Mouse (Mus musculus) limb, embryonic 13.5 days (tissue): Measurements from ENCODE around the gene Gm20388. TPM values are rescaled to one million over a fixed set of nuclear protein-coding genes. Genes with fewer than 3 reads are reported as not detected.

ENCODE experiments used
- ATAC-seq: fragments of 200-750 bp; cut with Nextera tagmentation; 2 replicates; pipeline ENCODE4 v1.8.0; 2017; ENCODE audit warnings: low read depth, moderate number of reproducible peaks, moderate TSS enrichment; ENCODE audit not compliant: low FRiP score
- H3K27ac ChIP-seq: fragments of 300-500 bp; sonication (generic); 2 replicates; pipeline ENCODE4 v1.5.1; 2015; ENCODE audit warnings: inconsistent platforms, mild to moderate bottlenecking, moderate library complexity
- H3K27me3 ChIP-seq: fragments of 300-500 bp; sonication (generic); 2 replicates; pipeline ENCODE4 v1.6.1; 2015; ENCODE audit warnings: mild to moderate bottlenecking, inconsistent platforms
- H3K36me3 ChIP-seq: fragments of 300-500 bp; sonication (generic); 2 replicates; pipeline ENCODE4 v1.6.1; 2015; ENCODE audit warnings: inconsistent platforms, mild to moderate bottlenecking, moderate library complexity
- H3K4me1 ChIP-seq: fragments of 300-500 bp; sonication (generic); 2 replicates; pipeline ENCODE4 v1.6.1; 2015; ENCODE audit warnings: inconsistent platforms
- H3K4me2 ChIP-seq: fragments of 300-500 bp; sonication (generic); replicated peaks from 2 replicates; pipeline ENCODE4 v1.6.1; 2015; ENCODE audit warnings: inconsistent platforms, mild to moderate bottlenecking, moderate library complexity
- H3K4me3 ChIP-seq: fragments of 300-500 bp; sonication (generic); 2 replicates; pipeline ENCODE4 v1.5.1; 2015; ENCODE audit warnings: moderate library complexity, mild to moderate bottlenecking, inconsistent platforms
- H3K9ac ChIP-seq: fragments of 300-500 bp; sonication (generic); 2 replicates; pipeline ENCODE4 v1.6.1; 2015; ENCODE audit warnings: mild to moderate bottlenecking, inconsistent platforms
- H3K9me3 ChIP-seq: fragments of 300-500 bp; sonication (generic); 2 replicates; pipeline ENCODE4 v1.6.1; 2016; ENCODE audit warnings: inconsistent platforms
- WGBS: fragments of 180-500 bp; shearing (Covaris S2); methylation state at CpG from one replicate; pipeline ENCODE4 v1.1.7; 2015; 5-methylcytosine and 5-hydroxymethylcytosine counted together
- polyA plus RNA-seq: library from polyadenylated mRNA; unstranded; fragments of >200 nt; fragmentation: Nextera tagmentation; extraction: Ambion mirVana; gene quantifications from 2 replicates; pipeline ENCODE4 v1.2.1, GENCODE M21; 2015

The Gm20388 gene
- polyA plus RNA-seq, 1 experiment from 2014 or later = 7.1 TPM

GRCm38 (mm10) chr8:122311115-122311514 is 2400.5 kb downstream of the Gm20388 start:
- Histone ChIP-seq H3K4me1 (0 out of 2 replicates have a peak, but pooled peaks cover 7% of the 10 kb centered on the region), H3K27me3 (no peaks in the 10 kb centered on the region), H3K9me3 (no peaks in the 10 kb centered on the region), H3K4me2 (no peak overlapping the region), H3K4me3 (no peak overlapping the region), H3K36me3 (peaks cover 4% of the 10 kb centered on the region; the same call in 1 of the 2 replicates), H3K27ac (no peak overlapping the region), H3K9ac (no peak overlapping the region)
- 81% methylated on average over 2 of the region's 2 CpGs for WGBS
- no peak for ATAC-seq

GRCm38 (mm10) chr8:122312553-122312952 is 2401.9 kb downstream of the Gm20388 start:
- no peak for ATAC-seq

GRCm38 (mm10) chr8:122313310-122313709 is 2402.7 kb downstream of the Gm20388 start:
- no peaks in the 10 kb centered on the region for H3K27me3 ChIP-seq
- no peak overlapping the region for H3K9ac ChIP-seq
- H3K36me3 ChIP-seq = no peaks in the 10 kb centered on the region
- ATAC-seq = no peak
- H3K4me3 ChIP-seq = no peak overlapping the region
- no peak overlapping the region for H3K4me2 ChIP-seq
- 64% methylated on average over 12 of the region's 12 CpGs for WGBS
- H3K27ac ChIP-seq = no peak overlapping the region
- 0 out of 2 replicates have a peak, but pooled peaks cover 11% of the 10 kb centered on the region for H3K4me1 ChIP-seq
- no peaks in the 10 kb centered on the region for H3K9me3 ChIP-seq

More at GRCm38 (mm10) chr8:122312553-122312952, 2401.9 kb downstream of the Gm20388 start:
- Histone ChIP-seq H3K27me3 (no peaks in the 10 kb centered on the region), H3K9ac (no peak overlapping the region), H3K4me3 (no peak overlapping the region), H3K27ac (no peak overlapping the region), H3K9me3 (no peaks in the 10 kb centered on the region), H3K4me1 (0 out of 2 replicates have a peak, but pooled peaks cover 9% of the 10 kb centered on the region), H3K36me3 (peaks cover 4% of the 10 kb centered on the region; the same call in 1 of the 2 replicates), H3K4me2 (no peak overlapping the region)
- 80% methylated on average over 2 of the region's 2 CpGs for WGBS

- no peak overlapping the region for H3K27ac ChIP-seq
- H3K4me1 ChIP-seq = 0 out of 2 replicates have a peak, but pooled peaks cover 13% of the 10 kb centered on the region
These were observed 2404.4 kb downstream of the Gm20388 start for GRCm38 (mm10) chr8:122314899-122315496.

GRCm38 (mm10) chr8:122316402-122316801 is 2405.8 kb downstream of the Gm20388 start:
- WGBS = 45% methylated on average over 2 of the region's 2 CpGs
- H3K4me1 ChIP-seq = 0 out of 2 replicates have a peak, but pooled peaks cover 13% of the 10 kb centered on the region
- H3K9me3 ChIP-seq = no peaks in the 10 kb centered on the region
- H3K4me2 ChIP-seq = no peak overlapping the region
- H3K27ac ChIP-seq = no peak overlapping the region
- no peaks in the 10 kb centered on the region for H3K36me3 ChIP-seq
- H3K9ac ChIP-seq = no peak overlapping the region
- no peak for ATAC-seq
- no peak overlapping the region for H3K4me3 ChIP-seq
- no peaks in the 10 kb centered on the region for H3K27me3 ChIP-seq

More at GRCm38 (mm10) chr8:122314899-122315496, 2404.4 kb downstream of the Gm20388 start:
- no peaks in the 10 kb centered on the region for H3K36me3 ChIP-seq
- ATAC-seq = no peak
- H3K27me3 ChIP-seq = no peaks in the 10 kb centered on the region
- H3K4me3 ChIP-seq = no peak overlapping the region
- 52% methylated on average over 13 of the region's 13 CpGs for WGBS
- H3K4me2 ChIP-seq = no peak overlapping the region
- H3K9me3 ChIP-seq = no peaks in the 10 kb centered on the region
- H3K9ac ChIP-seq = no peak overlapping the region

- Histone ChIP-seq H3K27ac (no peak overlapping the region), H3K36me3 (no peaks in the 10 kb centered on the region), H3K9ac (no peak overlapping the region), H3K9me3 (no peaks in the 10 kb centered on the region), H3K27me3 (no peaks in the 10 kb centered on the region), H3K4me2 (no peak overlapping the region), H3K4me1 (0 out of 2 replicates have a peak, but pooled peaks cover 13% of the 10 kb centered on the region), H3K4me3 (no peak overlapping the region)
- ATAC-seq = no peak
- 60% methylated on average over 8 of the region's 8 CpGs for WGBS
These were observed 2407.4 kb downstream of the Gm20388 start for GRCm38 (mm10) chr8:122317918-122318475.

GRCm38 (mm10) chr8:122319045-122319707 is 2408.5 kb downstream of the Gm20388 start:
- no peak overlapping the region for H3K9ac ChIP-seq
- H3K36me3 ChIP-seq = no peaks in the 10 kb centered on the region
- no peak overlapping the region for H3K27ac ChIP-seq
- no peak for ATAC-seq
- H3K4me1 ChIP-seq = 0 out of 2 replicates have a peak, but pooled peaks cover 13% of the 10 kb centered on the region
- no peak overlapping the region for H3K4me3 ChIP-seq
- WGBS = 80% methylated on average over 11 of the region's 11 CpGs
- H3K27me3 ChIP-seq = no peaks in the 10 kb centered on the region
- H3K9me3 ChIP-seq = no peaks in the 10 kb centered on the region
- no peak overlapping the region for H3K4me2 ChIP-seq

GRCm38 (mm10) chr8:122319708-122320075 is 2409.1 kb downstream of the Gm20388 start:
- Histone ChIP-seq H3K36me3 (no peaks in the 10 kb centered on the region), H3K4me3 (no peak overlapping the region), H3K4me2 (no peak overlapping the region), H3K27ac (no peak overlapping the region), H3K4me1 (0 out of 2 replicates have a peak, but pooled peaks cover 12% of the 10 kb centered on the region), H3K9ac (no peak overlapping the region), H3K27me3 (no peaks in the 10 kb centered on the region), H3K9me3 (no peaks in the 10 kb centered on the region)
- ATAC-seq = no peak
- WGBS = 79% methylated on average over 7 of the region's 7 CpGs

- no peak overlapping the region for H3K4me3 ChIP-seq
- H3K27ac ChIP-seq = no peak overlapping the region
- H3K9me3 ChIP-seq = no peaks in the 10 kb centered on the region
- 0 out of 2 replicates have a peak, but pooled peaks cover 6% of the 10 kb centered on the region for H3K4me1 ChIP-seq
- H3K27me3 ChIP-seq = no peaks in the 10 kb centered on the region
- no peak overlapping the region for H3K9ac ChIP-seq
- no peak overlapping the region for H3K4me2 ChIP-seq
- ATAC-seq = no peak
- H3K36me3 ChIP-seq = no peaks in the 10 kb centered on the region
- 32% methylated on average over 3 of the region's 3 CpGs for WGBS
These were observed 2409.9 kb downstream of the Gm20388 start for GRCm38 (mm10) chr8:122320541-122320940.

GRCm38 (mm10) chr8:122321455-122321921 is 2410.8 kb downstream of the Gm20388 start:
- H3K4me1 ChIP-seq = peaks cover 11% of the 10 kb centered on the region; the same call in 1 of the 2 replicates
- no peak overlapping the region for H3K9ac ChIP-seq
- H3K4me3 ChIP-seq = no peak overlapping the region
- ATAC-seq = no peak
- no peaks in the 10 kb centered on the region for H3K9me3 ChIP-seq
- H3K27me3 ChIP-seq = 0 out of 2 replicates have a peak, but pooled peaks cover 2% of the 10 kb centered on the region
- 69% methylated on average over 10 of the region's 10 CpGs for WGBS
- H3K36me3 ChIP-seq = no peaks in the 10 kb centered on the region
- no peak overlapping the region for H3K27ac ChIP-seq
- H3K4me2 ChIP-seq = no peak overlapping the region

- Histone ChIP-seq H3K4me2 (no peak overlapping the region), H3K27ac (no peak overlapping the region), H3K36me3 (no peaks in the 10 kb centered on the region), H3K27me3 (0 out of 2 replicates have a peak, but pooled peaks cover 3% of the 10 kb centered on the region), H3K9ac (no peak overlapping the region), H3K4me1 (peaks cover 11% of the 10 kb centered on the region; the same call in 1 of the 2 replicates), H3K9me3 (no peaks in the 10 kb centered on the region), H3K4me3 (no peak overlapping the region)
- no peak for ATAC-seq
- 87% methylated on average over 7 of the region's 7 CpGs for WGBS
These were observed 2411.5 kb downstream of the Gm20388 start for GRCm38 (mm10) chr8:122322126-122322525.

GRCm38 (mm10) chr8:122322792-122323191 is 2412.2 kb downstream of the Gm20388 start:
- no peak for ATAC-seq
- no peak overlapping the region for H3K9ac ChIP-seq
- H3K27me3 ChIP-seq = 0 out of 2 replicates have a peak, but pooled peaks cover 3% of the 10 kb centered on the region
- H3K4me3 ChIP-seq = no peak overlapping the region
- 24% methylated on average over 11 of the region's 11 CpGs for WGBS
- no peak overlapping the region for H3K4me2 ChIP-seq
- peaks cover 9% of the 10 kb centered on the region; the same call in 1 of the 2 replicates for H3K4me1 ChIP-seq
- no peak overlapping the region for H3K27ac ChIP-seq
- no peaks in the 10 kb centered on the region for H3K36me3 ChIP-seq
- no peaks in the 10 kb centered on the region for H3K9me3 ChIP-seq
